Mouse (Mus musculus) bone marrow, adult 2 months (tissue): Measurements from ENCODE around the gene Pcsk5.

Source experiments
- CTCF ChIP-seq: fragments of 200-500 bp; IDR thresholded peaks from 2 replicates; pipeline ENCODE4 v1.5.1; 2011; ENCODE audit warnings: low read length, control low read depth; ENCODE audit not compliant: control insufficient read depth, insufficient read depth
- POLR2A ChIP-seq: fragments of 200-500 bp; IDR thresholded peaks from 2 replicates; pipeline ENCODE4 v1.6.1; 2011; ENCODE audit warnings: low read depth, mild to moderate bottlenecking, control low read depth, low read length, borderline replicate concordance; ENCODE audit not compliant: control insufficient read depth

DNA sequence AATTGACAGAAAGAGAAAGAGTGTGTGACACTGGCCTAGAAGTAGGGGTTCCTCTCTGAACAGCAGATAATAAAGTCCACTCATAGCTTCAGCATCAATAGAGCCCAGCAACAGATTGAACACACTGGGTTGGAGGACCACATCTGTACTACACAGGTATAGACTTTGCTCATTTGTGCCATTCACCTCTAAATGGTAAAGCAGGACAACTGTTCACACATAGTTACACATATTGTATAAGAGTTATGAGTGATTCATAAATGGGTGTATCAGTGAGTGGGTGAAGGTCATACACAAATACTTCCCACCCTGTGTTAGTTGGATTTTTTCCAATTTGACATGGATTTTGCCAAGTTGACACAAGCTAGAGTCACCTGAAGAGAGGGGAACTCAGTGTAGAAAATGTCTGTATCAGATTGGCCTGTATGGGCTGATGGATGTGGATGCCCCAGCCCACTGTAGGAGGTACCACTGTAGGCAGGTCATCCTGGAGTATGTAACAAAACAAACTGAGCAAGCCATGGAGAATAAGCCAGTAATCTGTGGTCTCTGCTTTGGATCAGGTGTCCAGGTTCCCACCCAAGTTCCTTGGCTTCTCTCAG lies 104.7 kb downstream of the Pcsk5 start:
- TF ChIP-seq CTCF (no peak), POLR2A (no peak)
